Mouse (Mus musculus): ENCODE measurements at regions not wholly inside any gene's neighbourhood (a gene's known extent, or its start where the extent isn't known, plus 50 kb on each side); places are given as distances from the start of the nearest gene placed in this dataset.

GRCm38 (mm10) chr13:37135115-37135514 is 85.1 kb upstream of the F13a1 start:
- no peaks in the 10 kb centered on the region for H3K27me3 ChIP-seq (ENCODE audit: insufficient read depth, low read length)
- no peak for TF ChIP-seq NANOG (IDR thresholded peaks at IDR 0.05; ENCODE audit: borderline replicate concordance, low read length)
- TF ChIP-seq POU5F1 (IDR thresholded peaks at IDR 0.05; ENCODE audit: borderline replicate concordance, low read length): no peak
- no peak for TF ChIP-seq CTCF (conservative IDR thresholded peaks at IDR 0.05; ENCODE audit: low read length)
- H3K9me3 ChIP-seq (ENCODE audit: low read length): no peaks in the 10 kb centered on the region
- no peaks in the 10 kb centered on the region for H3K36me3 ChIP-seq (ENCODE audit: insufficient read depth, low read length)
- no peaks in the 10 kb centered on the region for H3K4me1 ChIP-seq (replicated peaks; ENCODE audit: low read depth, low read length)
- H3K4me3 ChIP-seq (replicated peaks; ENCODE audit: low read length): no peak overlapping the region

DNA sequence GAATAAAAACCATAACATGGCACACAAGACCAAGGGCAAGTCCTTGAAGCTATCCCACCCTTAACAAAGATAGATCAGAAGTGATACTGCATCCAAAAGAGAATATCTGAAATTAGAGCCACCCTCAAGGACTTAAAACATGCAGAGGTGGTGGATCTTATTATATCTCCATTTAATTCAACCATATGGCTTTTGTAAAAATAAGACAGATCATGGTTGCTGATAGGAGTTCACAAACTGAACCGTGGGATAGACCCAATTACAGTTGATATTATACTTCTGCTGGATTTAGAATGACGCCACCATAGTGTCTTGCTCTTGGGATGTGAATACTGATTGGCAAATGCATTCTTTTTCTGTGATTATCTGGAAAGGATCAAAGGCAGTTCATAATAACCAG is 84.5 kb upstream of the F13a1 start:
- Histone ChIP-seq H3K9me3 (ENCODE audit: low read length) (no peaks in the 10 kb centered on the region), H3K36me3 (ENCODE audit: insufficient read depth, low read length) (no peaks in the 10 kb centered on the region), H3K4me3 (replicated peaks; ENCODE audit: low read length) (no peak overlapping the region), H3K4me1 (replicated peaks; ENCODE audit: low read depth, low read length) (no peaks in the 10 kb centered on the region), H3K27me3 (ENCODE audit: insufficient read depth, low read length) (no peaks in the 10 kb centered on the region)
- no peak for TF ChIP-seq NANOG (IDR thresholded peaks at IDR 0.05; ENCODE audit: borderline replicate concordance, low read length)
- no peak for TF ChIP-seq CTCF (conservative IDR thresholded peaks at IDR 0.05; ENCODE audit: low read length)
- no peak for TF ChIP-seq POU5F1 (IDR thresholded peaks at IDR 0.05; ENCODE audit: borderline replicate concordance, low read length)

GRCm38 (mm10) chr13:37130637-37131036 is 80.6 kb upstream of the F13a1 start:
- no peaks in the 10 kb centered on the region for H3K4me1 ChIP-seq (replicated peaks; ENCODE audit: low read depth, low read length)

DNA sequence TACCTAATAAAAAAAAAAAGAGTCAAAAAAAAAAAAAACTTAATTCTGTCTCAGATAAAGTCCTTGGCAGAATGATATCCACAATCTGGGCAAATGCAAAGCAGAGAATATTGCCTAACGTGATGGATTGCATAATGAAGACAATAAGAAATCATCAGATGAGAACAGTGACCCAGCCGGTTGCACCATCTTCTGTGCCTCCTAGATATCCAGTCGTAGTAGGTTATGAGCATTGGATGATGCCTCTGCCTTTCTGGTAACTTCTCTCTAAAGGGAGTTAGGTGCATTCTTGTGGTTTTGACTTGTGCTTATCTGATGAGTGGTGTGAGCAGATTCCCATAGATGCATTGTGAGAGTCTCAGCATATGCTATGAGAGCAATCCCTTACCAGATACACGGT is 71.6 kb upstream of the F13a1 start:
- Histone ChIP-seq H3K9me3 (ENCODE audit: low read length) (no peaks in the 10 kb centered on the region), H3K27me3 (ENCODE audit: insufficient read depth, low read length) (no peaks in the 10 kb centered on the region), H3K4me1 (replicated peaks; ENCODE audit: low read depth, low read length) (no peaks in the 10 kb centered on the region), H3K36me3 (ENCODE audit: insufficient read depth, low read length) (no peaks in the 10 kb centered on the region), H3K4me3 (replicated peaks; ENCODE audit: low read length) (no peak overlapping the region)
- no peak for TF ChIP-seq POU5F1 (IDR thresholded peaks at IDR 0.05; ENCODE audit: borderline replicate concordance, low read length)
- no peak for TF ChIP-seq NANOG (IDR thresholded peaks at IDR 0.05; ENCODE audit: borderline replicate concordance, low read length)
- no peak for TF ChIP-seq CTCF (conservative IDR thresholded peaks at IDR 0.05; ENCODE audit: low read length)

More at GRCm38 (mm10) chr13:37130637-37131036, 80.6 kb upstream of the F13a1 start:
- Histone ChIP-seq H3K36me3 (ENCODE audit: insufficient read depth, low read length) (no peaks in the 10 kb centered on the region), H3K27me3 (ENCODE audit: insufficient read depth, low read length) (no peaks in the 10 kb centered on the region), H3K4me3 (replicated peaks; ENCODE audit: low read length) (no peak overlapping the region), H3K9me3 (ENCODE audit: low read length) (no peaks in the 10 kb centered on the region)
- no peak for TF ChIP-seq CTCF (conservative IDR thresholded peaks at IDR 0.05; ENCODE audit: low read length)

- Histone ChIP-seq H3K27me3 (ENCODE audit: insufficient read depth, low read length) (no peaks in the 10 kb centered on the region), H3K9me3 (ENCODE audit: low read length) (no peaks in the 10 kb centered on the region), H3K4me1 (replicated peaks; ENCODE audit: low read depth, low read length) (no peaks in the 10 kb centered on the region), H3K36me3 (ENCODE audit: insufficient read depth, low read length) (no peaks in the 10 kb centered on the region), H3K4me3 (replicated peaks; ENCODE audit: low read length) (no peak overlapping the region)
- no peak for TF ChIP-seq NANOG (IDR thresholded peaks at IDR 0.05; ENCODE audit: borderline replicate concordance, low read length)
- no peak for TF ChIP-seq POU5F1 (IDR thresholded peaks at IDR 0.05; ENCODE audit: borderline replicate concordance, low read length)
- TF ChIP-seq CTCF (conservative IDR thresholded peaks at IDR 0.05; ENCODE audit: low read length): no peak
These were observed 70.2 kb upstream of the F13a1 start for GRCm38 (mm10) chr13:37120219-37120618.

DNA sequence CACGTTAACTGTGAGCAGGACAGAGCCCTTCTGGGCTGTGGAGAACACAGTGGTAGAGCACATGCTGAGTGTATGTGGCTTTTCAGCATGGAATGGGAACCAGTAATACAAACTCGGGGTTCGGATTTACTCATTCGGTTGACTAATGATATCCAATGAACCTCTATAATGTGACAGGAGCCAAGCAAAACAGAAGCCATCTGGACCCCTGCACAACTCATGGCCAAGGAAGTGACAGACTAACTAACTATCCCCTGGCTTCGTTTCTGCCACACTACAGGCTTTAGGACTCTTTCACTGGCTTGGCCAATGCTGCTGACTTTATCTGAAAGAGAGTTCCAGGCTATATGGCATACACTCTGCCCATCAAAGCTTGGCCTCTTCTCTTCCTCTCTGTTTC is 64.3 kb upstream of the F13a1 start:
- no peaks in the 10 kb centered on the region for H3K36me3 ChIP-seq (ENCODE audit: insufficient read depth, low read length)
- TF ChIP-seq POU5F1 (IDR thresholded peaks at IDR 0.05; ENCODE audit: borderline replicate concordance, low read length) (no peak), CTCF (conservative IDR thresholded peaks at IDR 0.05; ENCODE audit: low read length) (no peak), NANOG (IDR thresholded peaks at IDR 0.05; ENCODE audit: borderline replicate concordance, low read length) (no peak)
- no peaks in the 10 kb centered on the region for H3K9me3 ChIP-seq (ENCODE audit: low read length)
- no peak overlapping the region for H3K4me3 ChIP-seq (replicated peaks; ENCODE audit: low read length)
- H3K4me1 ChIP-seq (replicated peaks; ENCODE audit: low read depth, low read length): no peaks in the 10 kb centered on the region
- H3K27me3 ChIP-seq (ENCODE audit: insufficient read depth, low read length): no peaks in the 10 kb centered on the region

GRCm38 (mm10) chr13:37111747-37112146 is 61.7 kb upstream of the F13a1 start:
- TF ChIP-seq CTCF (conservative IDR thresholded peaks at IDR 0.05; ENCODE audit: low read length) (no peak), NANOG (IDR thresholded peaks at IDR 0.05; ENCODE audit: borderline replicate concordance, low read length) (no peak), POU5F1 (IDR thresholded peaks at IDR 0.05; ENCODE audit: borderline replicate concordance, low read length) (no peak)
- 0 out of 2 replicates have a peak, but pooled peaks cover 5% of the 10 kb centered on the region for H3K4me1 ChIP-seq (replicated peaks; ENCODE audit: low read depth, low read length)
- no peaks in the 10 kb centered on the region for H3K36me3 ChIP-seq (ENCODE audit: insufficient read depth, low read length)
- no peaks in the 10 kb centered on the region for H3K9me3 ChIP-seq (ENCODE audit: low read length)
- no peak overlapping the region for H3K4me3 ChIP-seq (replicated peaks; ENCODE audit: low read length)
- H3K27me3 ChIP-seq (ENCODE audit: insufficient read depth, low read length): no peaks in the 10 kb centered on the region

DNA sequence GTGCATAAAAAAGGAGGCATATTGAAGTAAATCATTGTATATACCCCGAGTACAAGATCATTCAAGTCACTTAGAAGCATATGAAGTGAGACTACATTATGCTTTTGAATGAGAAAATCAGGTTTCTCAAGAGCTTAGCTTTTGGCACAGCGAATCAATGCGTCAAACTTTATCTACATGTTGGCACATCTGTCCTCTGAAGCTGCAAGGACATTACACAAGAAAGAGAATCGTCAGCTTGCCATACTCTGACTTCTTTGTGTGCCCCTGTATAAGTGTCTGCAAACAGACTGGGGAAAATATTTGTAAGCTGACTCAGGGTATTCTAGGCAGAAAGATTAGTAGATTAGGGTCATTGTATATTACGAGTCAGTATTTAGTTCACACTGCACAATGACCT is 57.7 kb upstream of the F13a1 start:
- no peaks in the 10 kb centered on the region for H3K9me3 ChIP-seq (ENCODE audit: low read length)
- H3K36me3 ChIP-seq (ENCODE audit: insufficient read depth, low read length): no peaks in the 10 kb centered on the region
- TF ChIP-seq NANOG (IDR thresholded peaks at IDR 0.05; ENCODE audit: borderline replicate concordance, low read length): no peak
- no peak for TF ChIP-seq CTCF (conservative IDR thresholded peaks at IDR 0.05; ENCODE audit: low read length)
- TF ChIP-seq POU5F1 (IDR thresholded peaks at IDR 0.05; ENCODE audit: borderline replicate concordance, low read length): no peak
- no peak overlapping the region for H3K4me3 ChIP-seq (replicated peaks; ENCODE audit: low read length)
- no peaks in the 10 kb centered on the region for H3K27me3 ChIP-seq (ENCODE audit: insufficient read depth, low read length)
- peaks cover 14% of the 10 kb centered on the region for H3K4me1 ChIP-seq (replicated peaks; ENCODE audit: low read depth, low read length)

- no peak overlapping the region for H3K4me3 ChIP-seq (replicated peaks; ENCODE audit: low read length)
- TF ChIP-seq NANOG (IDR thresholded peaks at IDR 0.05; ENCODE audit: borderline replicate concordance, low read length): no peak
- TF ChIP-seq CTCF (conservative IDR thresholded peaks at IDR 0.05; ENCODE audit: low read length): no peak
- TF ChIP-seq POU5F1 (IDR thresholded peaks at IDR 0.05; ENCODE audit: borderline replicate concordance, low read length): no peak
- no peaks in the 10 kb centered on the region for H3K9me3 ChIP-seq (ENCODE audit: low read length)
- no peaks in the 10 kb centered on the region for H3K27me3 ChIP-seq (ENCODE audit: insufficient read depth, low read length)
- H3K4me1 ChIP-seq (replicated peaks; ENCODE audit: low read depth, low read length): peaks cover 14% of the 10 kb centered on the region
- no peaks in the 10 kb centered on the region for H3K36me3 ChIP-seq (ENCODE audit: insufficient read depth, low read length)
These were observed 56.0 kb upstream of the F13a1 start for GRCm38 (mm10) chr13:37106009-37106408.
